Mouse (Mus musculus): ENCODE measurements around the gene Lcn2. TPM values are rescaled to one million over a fixed set of nuclear protein-coding genes. Genes with fewer than 3 reads are reported as not detected.

Gene Lcn2
- total and polyA plus RNA-seq, 3 experiments = not detected

- in situ Hi-C loops (cut with MboI; ENCODE audit: low pct_ligation_motif_present, low pct_unique_long_range_greater_than_20kb, low sequenced_read_pairs) = no loop called here
- H3K79me2 ChIP-seq (replicated peaks; ENCODE audit: control insufficient read depth, extremely low read depth, insufficient read depth, poor library complexity, severe bottlenecking) = no peaks in the 10 kb centered on the region
- H3K27ac ChIP-seq (ENCODE audit: insufficient read depth, low read depth) = no peak within 1 kb of the TSS
- H3K4me3 ChIP-seq (replicated peaks in 1 of 3; ENCODE audit: low read depth in 2 of 3, low read length in 2 of 3, poor library complexity in 1 of 3) = peak within 1 kb of the TSS; percentile 58 to 71 (median 67)
- dilution Hi-C loops (cut with MboI; ENCODE audit: extremely low pct_ligation_motif_present, extremely low pct_unique_long_range_greater_than_20kb, low sequenced_read_pairs) = no loop called here
- H3K4me1 ChIP-seq (ENCODE audit: control insufficient read depth in 1 of 2, insufficient read depth in 2 of 2) = peaks cover 5 to 15% of the 10 kb centered on the region in 2 experiments
- peak within 1 kb of the TSS; percentile 71 for H3K4me2 ChIP-seq (ENCODE audit: insufficient read depth, low read depth, poor library complexity, severe bottlenecking)
- H3K9ac ChIP-seq (ENCODE audit: insufficient read depth, low read depth) = peak within 1 kb of the TSS; percentile 69
- peaks cover 28 to 38% of the 10 kb centered on the region in 2 experiments for H3K36me3 ChIP-seq (replicated peaks in 1 of 2; ENCODE audit: control insufficient read depth in 1 of 2, insufficient read depth in 1 of 2, low read length in 1 of 2)
- no peaks in the 10 kb centered on the region for H3K9me3 ChIP-seq (replicated peaks; ENCODE audit: low read length)
- H3K27me3 ChIP-seq (replicated peaks) = peaks cover 48% of the 10 kb centered on the region
- DNase-seq (ENCODE audit: extremely low read depth) = peak; percentile 94
- TF ChIP-seq MAX (IDR thresholded peaks at IDR 0.05; ENCODE audit: low read length) (peak; percentile 76; the same call in 1 of the 2 replicates), NRF1 (IDR thresholded peaks at IDR 0.05; ENCODE audit: low read depth, low read length) (peak; percentile 73), KAT2A (IDR thresholded peaks at IDR 0.05; ENCODE audit: insufficient replicate concordance, low read length) (no peak), NELFE (IDR thresholded peaks at IDR 0.05; ENCODE audit: low read depth, low read length) (peak; percentile 67; the same call in 1 of the 2 replicates), MXI1 (IDR thresholded peaks at IDR 0.05; ENCODE audit: low read depth, low read length) (peak; percentile 82), HCFC1 (IDR thresholded peaks at IDR 0.05; ENCODE audit: low read depth, low read length) (peak; percentile 72), POLR2A (IDR thresholded peaks at IDR 0.05; ENCODE audit: low read depth, low read length) (peak; percentile 71), ELF1 (IDR thresholded peaks at IDR 0.05; ENCODE audit: low read depth, low read length) (peak; percentile 82), SIN3A (IDR thresholded peaks at IDR 0.05; ENCODE audit: low read length) (peak; percentile 97), TCF12 (IDR thresholded peaks at IDR 0.05; ENCODE audit: low read depth, low read length) (0 out of 2 replicates have a peak, but pooled peaks have one; percentile 36), RAD21 (IDR thresholded peaks at IDR 0.05; ENCODE audit: low read depth, low read length) (no peak)
These were observed 6.3 kb downstream of the Lcn2 start, which contains the start of gene 1110008P14Rik for GRCm38 (mm10) chr2:32381775-32382223. 1110008P14Rik (minus strand) TSS chr2:32381938.

- no peak overlapping the region for H3K27ac ChIP-seq (ENCODE audit: insufficient read depth, low read depth)
These were observed 6.8 kb downstream of the Lcn2 start for GRCm38 (mm10) chr2:32381141-32381774.

GRCm38 (mm10) chr2:32380001-32380500, 8.0 kb downstream of the Lcn2 start:
- TF ChIP-seq NRF1 (IDR thresholded peaks at IDR 0.05; ENCODE audit: low read depth, low read length) = no peak
- no peak for TF ChIP-seq CHD2 (IDR thresholded peaks at IDR 0.05; ENCODE audit: low read length)
- no peak for TF ChIP-seq MEF2A (IDR thresholded peaks at IDR 0.05; ENCODE audit: borderline replicate concordance, low read depth, low read length)
- no peak for TF ChIP-seq NELFE (IDR thresholded peaks at IDR 0.05; ENCODE audit: low read depth, low read length)
- no peak for TF ChIP-seq SIN3A (IDR thresholded peaks at IDR 0.05; ENCODE audit: low read length)
- in situ Hi-C loops (cut with MboI; ENCODE audit: low pct_ligation_motif_present, low pct_unique_long_range_greater_than_20kb, low sequenced_read_pairs) = no loop called here
- no peak overlapping the region for H3K4me3 ChIP-seq (replicated peaks in 1 of 3; ENCODE audit: low read depth in 2 of 3, low read length in 2 of 3, poor library complexity in 1 of 3)
- H3K4me2 ChIP-seq (ENCODE audit: insufficient read depth, low read depth, poor library complexity, severe bottlenecking) = no peak overlapping the region
- no peak overlapping the region for H3K27ac ChIP-seq (ENCODE audit: insufficient read depth, low read depth)
- no peak for DNase-seq (ENCODE audit: extremely low read depth)
- peaks cover 5 to 15% of the 10 kb centered on the region in 2 experiments for H3K4me1 ChIP-seq (ENCODE audit: control insufficient read depth in 1 of 2, insufficient read depth in 2 of 2)
- dilution Hi-C loops (cut with MboI; ENCODE audit: extremely low pct_ligation_motif_present, extremely low pct_unique_long_range_greater_than_20kb, low sequenced_read_pairs) = no loop called here
- H3K9ac ChIP-seq (ENCODE audit: insufficient read depth, low read depth) = no peak overlapping the region
- peaks cover 30% of the 10 kb centered on the region for H3K27me3 ChIP-seq (replicated peaks)
- H3K9me3 ChIP-seq (replicated peaks; ENCODE audit: low read length) = no peaks in the 10 kb centered on the region
- H3K79me2 ChIP-seq (replicated peaks; ENCODE audit: control insufficient read depth, extremely low read depth, insufficient read depth, poor library complexity, severe bottlenecking) = no peaks in the 10 kb centered on the region
- H3K36me3 ChIP-seq (replicated peaks in 1 of 2; ENCODE audit: control insufficient read depth in 1 of 2, insufficient read depth in 1 of 2, low read length in 1 of 2) = peaks cover 46 to 55% of the 10 kb centered on the region in 2 experiments

More at GRCm38 (mm10) chr2:32381141-32381774, 6.8 kb downstream of the Lcn2 start:
- Histone ChIP-seq H3K79me2 (replicated peaks; ENCODE audit: control insufficient read depth, extremely low read depth, insufficient read depth, poor library complexity, severe bottlenecking) (no peaks in the 10 kb centered on the region), H3K9me3 (replicated peaks; ENCODE audit: low read length) (no peaks in the 10 kb centered on the region), H3K4me2 (ENCODE audit: insufficient read depth, low read depth, poor library complexity, severe bottlenecking) (peak overlapping the region; percentile 29), H3K4me1 (ENCODE audit: control insufficient read depth in 1 of 2, insufficient read depth in 2 of 2) (peaks cover 5 to 15% of the 10 kb centered on the region in 2 experiments), H3K27me3 (replicated peaks) (peaks cover 42% of the 10 kb centered on the region), H3K9ac (ENCODE audit: insufficient read depth, low read depth) (peak overlapping the region; percentile 69), H3K36me3 (replicated peaks in 1 of 2; ENCODE audit: control insufficient read depth in 1 of 2, insufficient read depth in 1 of 2, low read length in 1 of 2) (peaks cover 34 to 43% of the 10 kb centered on the region in 2 experiments), H3K4me3 (replicated peaks in 1 of 3; ENCODE audit: low read depth in 2 of 3, low read length in 2 of 3, poor library complexity in 1 of 3) (peak overlapping the region; percentile 58 to 71 (median 67))
- dilution Hi-C loops (cut with MboI; ENCODE audit: extremely low pct_ligation_motif_present, extremely low pct_unique_long_range_greater_than_20kb, low sequenced_read_pairs) (no loop called here), in situ Hi-C loops (cut with MboI; ENCODE audit: low pct_ligation_motif_present, low pct_unique_long_range_greater_than_20kb, low sequenced_read_pairs) (no loop called here)
- TF ChIP-seq MXI1 (IDR thresholded peaks at IDR 0.05; ENCODE audit: low read depth, low read length) = no peak
- TF ChIP-seq MAFK (IDR thresholded peaks at IDR 0.05; ENCODE audit: insufficient replicate concordance, low read length) = peak; percentile 94
- no peak for DNase-seq (ENCODE audit: extremely low read depth)
